ENCODE assay signal across 8 mouse cellular contexts in the genomic region with DNA sequence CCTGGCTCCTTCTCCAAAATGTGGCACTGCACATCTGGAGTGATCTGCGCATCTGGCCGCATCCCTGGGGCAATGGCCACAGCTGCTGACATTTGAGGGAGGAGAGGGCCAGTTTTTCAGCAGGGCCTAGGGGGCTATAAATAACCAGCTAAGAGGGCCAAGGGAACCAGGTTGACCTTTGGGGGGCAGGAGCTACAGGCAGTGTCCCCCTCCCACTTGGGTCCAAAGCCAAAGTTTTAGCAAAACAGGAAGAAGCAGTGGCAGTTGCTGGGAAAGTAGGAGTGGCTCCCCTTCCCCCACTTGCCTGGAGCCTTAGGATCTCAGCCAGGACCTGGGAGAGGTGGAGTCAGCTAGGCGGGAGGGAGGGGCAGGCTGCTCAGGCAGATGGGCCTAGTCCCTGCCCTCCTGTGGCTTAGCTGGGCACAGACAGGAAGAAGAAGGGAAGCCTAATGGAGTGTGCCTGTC. TPM values are rescaled to one million over a fixed set of nuclear protein-coding genes. Genes with fewer than 3 reads are reported as not detected.
DNase-seq lines count a peak whose midpoint lies in the region; ATAC-seq and TF ChIP-seq lines count a peak whose summit lies in the region.

No protein-coding gene starts in this region.

- H3K9ac ChIP-seq in embryonic facial prominence, embryonic 11.5 days (replicated peaks; ENCODE audit: low read length) = no peak overlapping the region
- no peak overlapping the region for H3K9ac ChIP-seq in heart, postnatal 0 days (replicated peaks; ENCODE audit: low read depth, low read length)
- H3K9ac ChIP-seq in midbrain, embryonic 14.5 days (replicated peaks; ENCODE audit: low read length) = no peak overlapping the region

- H3K27me3 ChIP-seq in embryonic facial prominence, embryonic 11.5 days (ENCODE audit: control insufficient read depth, insufficient read depth, low read length) = no peaks in the 10 kb centered on the region
- no peaks in the 10 kb centered on the region for H3K27me3 ChIP-seq in heart, postnatal 0 days (ENCODE audit: control insufficient read depth, insufficient read depth, low read length)
- H3K27me3 ChIP-seq in megakaryocyte, embryonic 14.5 days (replicated peaks) = peaks cover 15% of the 10 kb centered on the region
- H3K27me3 ChIP-seq in midbrain, embryonic 14.5 days (ENCODE audit: control insufficient read depth, insufficient read depth, low read length) = no peaks in the 10 kb centered on the region

- no peaks in the 10 kb centered on the region for H3K9me3 ChIP-seq in embryonic facial prominence, embryonic 11.5 days (replicated peaks; ENCODE audit: control insufficient read depth, low read length)
- H3K9me3 ChIP-seq in heart, postnatal 0 days (replicated peaks; ENCODE audit: control insufficient read depth, low read length) = no peaks in the 10 kb centered on the region
- no peaks in the 10 kb centered on the region for H3K9me3 ChIP-seq in megakaryocyte, embryonic 14.5 days
- no peaks in the 10 kb centered on the region for H3K9me3 ChIP-seq in midbrain, embryonic 14.5 days (ENCODE audit: control insufficient read depth, low read length)

- peak; percentile 41 for TF ChIP-seq CTCF in heart, postnatal 0 days (IDR thresholded peaks at IDR 0.05; ENCODE audit: low read depth)

- WGBS in embryonic facial prominence, embryonic 11.5 days = 33% methylated on average over 3 of the region's 3 CpGs
- 16% methylated on average over 3 of the region's 3 CpGs for WGBS in heart, postnatal 0 days
- 48% methylated on average over 3 of the region's 3 CpGs for WGBS in midbrain, embryonic 14.5 days

- H3K4me3 ChIP-seq in embryonic facial prominence, embryonic 11.5 days (ENCODE audit: low read depth, low read length) = no peak overlapping the region
- no peak overlapping the region for H3K4me3 ChIP-seq in heart, postnatal 0 days (ENCODE audit: low read depth, low read length)
- H3K4me3 ChIP-seq in megakaryocyte, embryonic 14.5 days (replicated peaks) = peak overlapping the region; percentile 7
- no peak overlapping the region for H3K4me3 ChIP-seq in midbrain, embryonic 14.5 days (replicated peaks; ENCODE audit: low read depth, low read length)

- TF ChIP-seq EP300 in heart, postnatal 0 days (IDR thresholded peaks at IDR 0.05; ENCODE audit: low read depth) = peak; percentile 85

- H3K4me2 ChIP-seq in embryonic facial prominence, embryonic 11.5 days (ENCODE audit: low read depth, low read length) = no peak overlapping the region
- no peak overlapping the region for H3K4me2 ChIP-seq in heart, postnatal 0 days (ENCODE audit: low read depth, low read length)
- no peak overlapping the region for H3K4me2 ChIP-seq in midbrain, embryonic 14.5 days (ENCODE audit: low read length)

- no peaks in the 10 kb centered on the region for H3K36me3 ChIP-seq in embryonic facial prominence, embryonic 11.5 days (replicated peaks; ENCODE audit: control insufficient read depth, insufficient read depth, low read depth, low read length)
- H3K36me3 ChIP-seq in heart, postnatal 0 days (replicated peaks; ENCODE audit: control insufficient read depth, insufficient read depth, low read length) = no peaks in the 10 kb centered on the region
- no peaks in the 10 kb centered on the region for H3K36me3 ChIP-seq in megakaryocyte, embryonic 14.5 days (replicated peaks; ENCODE audit: low read length)
- no peaks in the 10 kb centered on the region for H3K36me3 ChIP-seq in midbrain, embryonic 14.5 days (ENCODE audit: control insufficient read depth, insufficient read depth, low read length)

- DNase-seq in CD4-positive, CD25-positive, alpha-beta regulatory T cell, adult 2 months (ENCODE audit: low read depth, low spot score) = peak; percentile 26
- DNase-seq in embryonic facial prominence, embryonic 11.5 days (ENCODE audit: low spot score) = peak; percentile 57
- DNase-seq in heart, postnatal 0 days (ENCODE audit: low spot score) = peak; percentile 91
- peak; percentile 83 to 90 for DNase-seq in kidney, postnatal 4 days
- DNase-seq in right cerebral cortex, adult 18-20 months = no peak
- DNase-seq in midbrain, embryonic 14.5 days = no peak

- H3K4me1 ChIP-seq in embryonic facial prominence, embryonic 11.5 days (ENCODE audit: control insufficient read depth, insufficient read depth, low read length) = peaks cover 4% of the 10 kb centered on the region; the same call in 1 of the 2 replicates
- peaks cover 48% of the 10 kb centered on the region for H3K4me1 ChIP-seq in heart, postnatal 0 days (ENCODE audit: control insufficient read depth, insufficient read depth)
- peaks cover 78% of the 10 kb centered on the region for H3K4me1 ChIP-seq in megakaryocyte, embryonic 14.5 days
- H3K4me1 ChIP-seq in midbrain, embryonic 14.5 days (ENCODE audit: control insufficient read depth, insufficient read depth, low read length) = 0 out of 2 replicates have a peak, but pooled peaks cover 2% of the 10 kb centered on the region

- no peak overlapping the region for H3K27ac ChIP-seq in embryonic facial prominence, embryonic 11.5 days (replicated peaks; ENCODE audit: low read depth, low read length)
- H3K27ac ChIP-seq in heart, postnatal 0 days (ENCODE audit: low read depth) = peak overlapping the region; percentile 68
- H3K27ac ChIP-seq in midbrain, embryonic 14.5 days (replicated peaks; ENCODE audit: low read depth, low read length) = no peak overlapping the region

- no peak for ATAC-seq in CD4-positive, CD25-positive, alpha-beta regulatory T cell, adult 4 months
- ATAC-seq in embryonic facial prominence, embryonic 11.5 days (replicated peaks; ENCODE audit: insufficient number of reproducible peaks, low FRiP score, low TSS enrichment, low read depth) = no peak; the same call in 1 of the 2 replicates
- ATAC-seq in heart, postnatal 0 days (ENCODE audit: insufficient read depth, low read depth) = peak; percentile 82
- ATAC-seq in midbrain, embryonic 14.5 days (ENCODE audit: low FRiP score, low TSS enrichment) = no peak

RNA-seq across cellular contexts. Expression of gene Hdac7, which starts 4.3 kb away (rescaled TPM):
- 10 to 100 TPM; 68.2 to 74.2 TPM for polyA plus RNA-seq in CD4-positive, CD25-positive, alpha-beta regulatory T cell, adult 4 months (2017; shearing (Covaris generic))
- 17.0 and 20.3 TPM in 2 replicates for polyA plus RNA-seq in embryonic facial prominence, embryonic 11.5 days (2014; fragmentation: Nextera tagmentation; extraction: Ambion mirVana)
- total RNA-seq in heart, postnatal 0 days (2014; rRNA removed; ENCODE audit: low replicate concordance) = 34.4 and 36.9 TPM in 2 replicates
- polyA plus RNA-seq in heart, postnatal 0 days (2015; fragmentation: Nextera tagmentation; extraction: Ambion mirVana) = 15.6 TPM in 2 replicates
- 26.8 and 31.2 TPM in 2 replicates for polyA plus RNA-seq in megakaryocyte, embryonic 14.5 days (2012; ENCODE audit: insufficient read depth, low replicate concordance)
- polyA plus RNA-seq in midbrain, embryonic 14.5 days (2014; fragmentation: Nextera tagmentation; extraction: Ambion mirVana) = 29.8 and 30.5 TPM in 2 replicates

Comparison
In these comparisons a context has a peak if more than half of its experiments do, and no peak if none do; other contexts are left out.
1. DNase-seq: peak in CD4-positive, CD25-positive, alpha-beta regulatory T cell, adult 2 months (single experiment), embryonic facial prominence, embryonic 11.5 days (single experiment), heart, postnatal 0 days (single experiment) and kidney, postnatal 4 days (2 of 2); none in right cerebral cortex, adult 18-20 months (single experiment) and midbrain, embryonic 14.5 days (single experiment).